Mouse (Mus musculus) forebrain, embryonic 11.5 days (tissue): ENCODE results near the gene Gm5039. TPM values are rescaled to one million over a fixed set of nuclear protein-coding genes. Genes with fewer than 3 reads are reported as not detected.
"Not testable (repeated sequence)": the region's sequence is repeated elsewhere in the genome, so short reads cannot be mapped to it uniquely, and the experiment has no call there.

Experiments used
- ATAC-seq: fragments of 200-750 bp; cut with Nextera tagmentation; replicated peaks from 2 replicates; pipeline ENCODE4 v1.8.0; 2017; ENCODE audit warnings: moderate TSS enrichment; ENCODE audit not compliant: low FRiP score
- DNase-seq: peaks from one replicate; pipeline ENCODE4 v3.0.0-alpha.2; 2017; ENCODE audit warnings: low spot score
- H3K27ac ChIP-seq: fragments of 300-500 bp; sonication (generic); 2 replicates; pipeline ENCODE4 v1.5.1; 2014; ENCODE audit warnings: low read depth, low read length
- H3K27me3 ChIP-seq: fragments of 300-500 bp; sonication (generic); 2 replicates; pipeline ENCODE4 v1.6.1; 2014; ENCODE audit warnings: mild to moderate bottlenecking, low read length, mixed read lengths; ENCODE audit not compliant: control insufficient read depth, insufficient read depth
- H3K36me3 ChIP-seq: fragments of 300-500 bp; sonication (generic); 2 replicates; pipeline ENCODE4 v1.6.1; 2014; ENCODE audit warnings: mild to moderate bottlenecking, low read length, moderate library complexity, mixed read lengths; ENCODE audit not compliant: control insufficient read depth, insufficient read depth
- H3K4me1 ChIP-seq: fragments of 300-500 bp; sonication (generic); replicated peaks from 2 replicates; pipeline ENCODE4 v1.6.1; 2014; ENCODE audit warnings: low read length, mixed read lengths; ENCODE audit not compliant: control insufficient read depth, insufficient read depth
- H3K4me2 ChIP-seq: fragments of 300-500 bp; sonication (generic); 2 replicates; pipeline ENCODE4 v1.6.1; 2014; ENCODE audit warnings: low read depth, mild to moderate bottlenecking, low read length, moderate library complexity, mixed read lengths; ENCODE audit not compliant: severe bottlenecking
- H3K4me3 ChIP-seq: fragments of 300-500 bp; sonication (generic); 2 replicates; pipeline ENCODE4 v1.5.1; 2014; ENCODE audit warnings: low read depth, low read length
- H3K9ac ChIP-seq: fragments of 300-500 bp; sonication (generic); 2 replicates; pipeline ENCODE4 v1.6.1; 2014; ENCODE audit warnings: low read length
- H3K9me3 ChIP-seq: fragments of 300-500 bp; sonication (generic); 2 replicates; pipeline ENCODE4 v1.6.1; 2016; ENCODE audit warnings: low read length, mixed read lengths; ENCODE audit not compliant: control insufficient read depth
- WGBS: fragments of 180-500 bp; shearing (Covaris S2); extraction: QIAGEN DNeasy Blood & Tissue Kit; methylation state at CpG from one replicate; pipeline ENCODE4 v1.1.7; 2014; 5-methylcytosine and 5-hydroxymethylcytosine counted together
- polyA plus RNA-seq: library from polyadenylated mRNA; unstranded; fragments of >200 nt; fragmentation: Nextera tagmentation; extraction: Ambion mirVana; gene quantifications from 2 replicates; pipeline ENCODE4 v1.2.1, GENCODE M21; 2014

Gene Gm5039
- polyA plus RNA-seq: not detected in 2 replicates

GRCm38 (mm10) chr12:88323926-88324325, at the start of gene Gm5039:
TSS of gene Gm5039 (minus strand) at chr12:88324026.
- not testable (repeated sequence) for H3K27ac ChIP-seq, H3K27me3 ChIP-seq, ATAC-seq, H3K9ac ChIP-seq, H3K9me3 ChIP-seq, H3K36me3 ChIP-seq, H3K4me1 ChIP-seq, DNase-seq, H3K4me3 ChIP-seq, H3K4me2 ChIP-seq
- 89% methylated on average over 2 of the region's 2 CpGs for WGBS

DNA sequence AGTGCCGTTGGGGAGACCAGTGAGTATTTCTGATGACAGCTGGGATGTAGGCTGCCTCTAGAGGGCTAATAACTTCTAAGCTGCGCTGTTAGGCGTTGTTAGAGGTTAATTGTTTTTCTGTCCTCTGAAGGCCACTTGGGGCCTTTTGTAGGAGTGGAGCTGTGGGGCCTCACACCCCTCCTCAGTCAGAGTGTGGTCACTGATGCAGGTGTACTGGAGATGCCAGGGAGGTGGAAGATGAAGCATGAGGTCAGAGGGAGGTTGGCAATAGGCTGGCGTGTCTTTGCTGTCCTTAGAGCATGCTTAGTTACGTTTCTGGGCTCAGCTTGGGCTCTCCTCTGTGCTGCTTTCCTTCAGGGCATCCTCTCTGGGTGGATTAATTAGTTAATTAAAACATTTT, 48.2 kb upstream of the Gm5039 start:
- H3K4me3 ChIP-seq: no peak overlapping the region
- DNase-seq (no peak), ATAC-seq (peak; percentile 25; the same call in 1 of the 2 replicates)
- WGBS: 70% methylated on average over 5 of the region's 5 CpGs
- no peak overlapping the region for H3K9ac ChIP-seq
- H3K27me3 ChIP-seq: no peaks in the 10 kb centered on the region
- no peaks in the 10 kb centered on the region for H3K9me3 ChIP-seq
- H3K4me2 ChIP-seq: no peak overlapping the region
- H3K4me1 ChIP-seq: no peaks in the 10 kb centered on the region
- no peak overlapping the region for H3K27ac ChIP-seq
- no peaks in the 10 kb centered on the region for H3K36me3 ChIP-seq

- not testable (repeated sequence) for H3K4me1 ChIP-seq, H3K27ac ChIP-seq, H3K9ac ChIP-seq, DNase-seq, ATAC-seq, H3K36me3 ChIP-seq, H3K27me3 ChIP-seq, H3K4me2 ChIP-seq, H3K4me3 ChIP-seq, H3K9me3 ChIP-seq
- WGBS: 11% methylated on average over 1 of the region's 1 CpGs
These were observed 46.5 kb upstream of the Gm5039 start for GRCm38 (mm10) chr12:88370321-88370720.

GRCm38 (mm10) chr12:88369690-88370089, 45.9 kb upstream of the Gm5039 start:
- H3K9me3 ChIP-seq, DNase-seq, H3K4me2 ChIP-seq, H3K9ac ChIP-seq, H3K36me3 ChIP-seq, ATAC-seq, H3K4me3 ChIP-seq, H3K4me1 ChIP-seq, H3K27ac ChIP-seq, H3K27me3 ChIP-seq: not testable (repeated sequence)
- 80% methylated on average over 4 of the region's 4 CpGs for WGBS

- 87% methylated on average over 4 of the region's 4 CpGs for WGBS
- Histone ChIP-seq H3K4me2 (no peak overlapping the region), H3K9me3 (no peaks in the 10 kb centered on the region), H3K9ac (no peak overlapping the region), H3K4me3 (no peak overlapping the region), H3K27ac (no peak overlapping the region), H3K4me1 (no peaks in the 10 kb centered on the region), H3K27me3 (no peaks in the 10 kb centered on the region), H3K36me3 (no peaks in the 10 kb centered on the region)
- ATAC-seq (no peak), DNase-seq (no peak)
These were observed 44.8 kb upstream of the Gm5039 start for GRCm38 (mm10) chr12:88368618-88369017.

GRCm38 (mm10) chr12:88367673-88368072, 43.8 kb upstream of the Gm5039 start:
- Histone ChIP-seq H3K4me2 (no peak overlapping the region), H3K27ac (no peak overlapping the region), H3K4me1 (no peaks in the 10 kb centered on the region), H3K4me3 (no peak overlapping the region), H3K9me3 (no peaks in the 10 kb centered on the region), H3K27me3 (no peaks in the 10 kb centered on the region), H3K9ac (no peak overlapping the region), H3K36me3 (no peaks in the 10 kb centered on the region)
- WGBS: 86% methylated on average over 4 of the region's 4 CpGs
- DNase-seq: no peak
- ATAC-seq: no peak

GRCm38 (mm10) chr12:88361120-88361445, 37.3 kb upstream of the Gm5039 start:
- ATAC-seq (peak; percentile 6; the same call in 1 of the 2 replicates), DNase-seq (no peak)
- Histone ChIP-seq H3K9me3 (no peaks in the 10 kb centered on the region), H3K36me3 (no peaks in the 10 kb centered on the region), H3K4me3 (peak overlapping the region; percentile 66), H3K4me1 (no peaks in the 10 kb centered on the region), H3K27me3 (no peaks in the 10 kb centered on the region), H3K9ac (peak overlapping the region; percentile 71), H3K27ac (0 out of 2 replicates have a peak overlapping the region, but pooled peaks have one; percentile 6), H3K4me2 (peak overlapping the region; percentile 77)
- WGBS: 58% methylated on average over 9 of the region's 9 CpGs

DNA sequence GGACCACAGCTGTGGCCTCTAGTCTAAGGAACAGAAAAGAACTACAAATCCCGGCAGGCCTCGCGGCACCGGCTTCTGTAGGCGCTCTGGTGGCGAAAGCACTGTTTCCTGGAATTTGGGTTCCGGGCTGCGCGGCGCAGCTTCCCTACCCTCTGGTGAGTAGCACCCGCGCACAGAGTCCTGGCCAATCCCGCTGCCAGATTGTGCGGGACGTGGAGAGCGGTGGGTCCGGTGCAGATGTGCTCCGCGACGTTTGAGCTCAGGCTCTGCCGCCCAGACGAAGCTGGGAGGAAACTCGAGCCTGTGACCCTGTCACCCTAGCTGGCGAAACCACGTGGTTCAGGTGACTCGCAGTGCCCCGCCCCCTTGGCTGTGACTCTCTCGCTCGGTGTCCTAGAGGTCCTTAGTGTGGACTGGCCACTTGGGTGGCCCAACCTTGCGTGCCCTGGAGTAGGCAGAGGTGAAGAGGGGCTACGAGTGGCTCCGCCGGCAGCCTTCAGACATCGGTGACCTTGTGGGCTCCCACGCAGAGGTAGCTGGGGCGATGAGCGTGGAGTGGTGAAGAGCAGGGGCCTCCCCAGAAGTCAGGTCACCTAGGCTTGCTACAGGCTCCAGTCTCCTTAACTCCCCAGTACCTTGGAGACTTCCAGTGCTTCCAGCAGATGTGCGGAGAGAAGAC, 36.8 kb upstream of the Gm5039 start, which contains the start of gene Adck1:
Gene Adck1 (plus strand): TSS at position 114 of the 679 bp plus-strand sequence.
- Histone ChIP-seq H3K4me2 (peak within 1 kb of the TSS; percentile 77), H3K4me3 (peak within 1 kb of the TSS; percentile 66), H3K9me3 (no peaks in the 10 kb centered on the region), H3K9ac (peak within 1 kb of the TSS; percentile 71), H3K27me3 (no peaks in the 10 kb centered on the region), H3K27ac (0 out of 2 replicates have a peak within 1 kb of the TSS, but pooled peaks have one; percentile 6), H3K36me3 (no peaks in the 10 kb centered on the region), H3K4me1 (no peaks in the 10 kb centered on the region)
- peak; percentile 96 for ATAC-seq
- under 1% methylated on average over 38 of the region's 38 CpGs for WGBS
- peak; percentile 90 for DNase-seq

DNA sequence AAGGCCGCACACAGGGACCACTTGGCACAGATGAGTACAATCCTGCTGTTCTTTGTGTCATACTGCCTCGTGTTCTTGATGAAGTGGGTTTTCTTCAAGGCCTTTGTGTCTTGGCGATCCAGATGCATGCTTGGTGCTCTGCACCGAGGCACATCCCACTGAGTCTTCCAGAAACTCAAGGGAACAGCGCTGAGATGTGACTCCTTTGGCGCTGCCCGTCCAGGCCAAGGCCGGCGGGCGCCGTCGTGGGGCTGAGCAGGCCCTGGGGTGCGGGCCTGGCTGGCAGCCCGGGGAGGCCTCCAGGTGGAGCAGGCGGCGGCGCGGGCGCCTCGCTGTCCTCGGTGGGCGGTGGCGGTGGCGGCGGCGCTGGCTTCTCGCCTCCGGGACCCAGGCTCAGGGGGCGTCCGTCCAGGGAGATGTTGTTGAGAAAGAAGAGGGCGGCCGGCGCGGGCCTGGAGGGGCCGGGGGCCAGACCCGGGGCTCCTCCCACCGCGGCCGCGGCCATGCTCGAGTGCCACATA, 30.4 kb upstream of the Gm5039 start:
- ATAC-seq (peak; percentile 78), DNase-seq (peak; percentile 60)
- H3K27me3 ChIP-seq: no peaks in the 10 kb centered on the region
- no peaks in the 10 kb centered on the region for H3K36me3 ChIP-seq
- H3K9ac ChIP-seq: peak overlapping the region; percentile 39
- peak overlapping the region; percentile 51 for H3K4me2 ChIP-seq
- WGBS: 15% methylated on average over 39 of the region's 41 CpGs
- H3K27ac ChIP-seq: no peak overlapping the region
- H3K9me3 ChIP-seq: no peaks in the 10 kb centered on the region
- H3K4me3 ChIP-seq: peak overlapping the region; percentile 21
- no peaks in the 10 kb centered on the region for H3K4me1 ChIP-seq
